Mouse (Mus musculus): Measurements from ENCODE around the gene Pabpn1l. TPM values are rescaled to one million over a fixed set of nuclear protein-coding genes. Genes with fewer than 3 reads are reported as not detected.

The Pabpn1l gene
- total and polyA plus RNA-seq, 3 experiments, result 0.11 TPM; not detected in 2

DNA sequence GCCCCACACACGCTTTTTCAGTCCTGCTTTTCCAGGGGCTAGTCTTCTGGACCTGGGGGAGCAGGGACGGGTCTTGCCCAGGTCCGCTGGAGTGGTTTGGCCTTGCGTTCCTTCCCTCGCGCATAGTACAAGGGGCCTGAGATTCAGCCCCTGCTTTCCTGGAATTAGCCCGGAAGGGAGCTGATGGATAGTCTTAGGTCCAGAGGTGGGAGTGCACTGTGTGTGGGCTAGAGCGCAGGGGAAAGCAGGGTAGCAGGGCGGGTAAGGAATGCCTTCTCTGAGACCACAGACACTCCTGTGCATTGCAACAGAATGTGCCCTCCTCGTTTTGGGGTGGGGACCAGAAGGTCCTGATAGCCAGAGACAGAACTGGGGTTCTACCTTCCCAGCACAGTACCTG is 45.4 kb downstream of the Pabpn1l start:
- H3K4me1 ChIP-seq (ENCODE audit: insufficient read depth, low read depth, low read length), result peaks cover 57% of the 10 kb centered on the region
- H3K36me3 ChIP-seq (replicated peaks), result peaks cover 42% of the 10 kb centered on the region
- ATAC-seq (ENCODE audit: extremely low read depth, insufficient number of reproducible peaks, low FRiP score, poor library complexity, severe bottlenecking) (no peak), DNase-seq (ENCODE audit: low spot score) (no peak)
- no peaks in the 10 kb centered on the region for H3K9me3 ChIP-seq (replicated peaks)
- H3K27me3 ChIP-seq (ENCODE audit: insufficient read depth, low read length), result peaks cover 21% of the 10 kb centered on the region
- TF ChIP-seq GATA1 (IDR thresholded peaks at IDR 0.05; ENCODE audit: borderline replicate concordance, low read length) (no peak), GATA2 (IDR thresholded peaks at IDR 0.05; ENCODE audit: borderline replicate concordance, low read depth, low read length) (no peak), POLR2AphosphoS5 (IDR thresholded peaks at IDR 0.05; ENCODE audit: insufficient replicate concordance, low read depth, low read length) (no peak), TAL1 (conservative IDR thresholded peaks at IDR 0.05; ENCODE audit: low read depth, low read length) (no peak), CTCF (IDR thresholded peaks at IDR 0.05; ENCODE audit: low read depth, low read length) (no peak)
- peak overlapping the region; percentile 87; the same call in 1 of the 2 replicates for H3K4me3 ChIP-seq (ENCODE audit: low read depth, low read length)

DNA sequence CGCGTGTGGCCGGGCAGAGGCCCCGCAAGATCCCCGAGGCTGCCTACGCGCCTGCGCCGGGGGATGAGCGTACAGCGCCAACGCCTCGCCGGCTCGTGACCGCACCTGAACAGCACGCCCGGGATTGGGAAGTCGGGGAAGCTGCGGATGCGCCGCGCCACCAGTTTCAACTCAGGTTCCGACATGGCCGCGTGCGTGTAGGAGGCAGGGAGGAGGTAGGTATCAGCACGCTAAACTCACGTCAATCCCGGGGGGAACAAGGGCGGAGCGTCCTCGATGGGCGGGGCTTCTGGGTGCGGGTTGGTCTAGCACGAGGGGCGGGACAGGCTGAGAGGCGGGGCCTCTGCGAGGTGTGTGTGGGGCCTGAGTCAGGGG is 45.9 kb downstream of the Pabpn1l start, which contains the start of gene Aprt:
Gene Aprt, minus strand, starts transcription at position 262 of the 375 bp plus-strand sequence.
- peak within 1 kb of the TSS; percentile 87 for H3K4me3 ChIP-seq (ENCODE audit: low read depth, low read length)
- H3K27me3 ChIP-seq (ENCODE audit: insufficient read depth, low read length), result peaks cover 19% of the 10 kb centered on the region
- TF ChIP-seq GATA1 (IDR thresholded peaks at IDR 0.05; ENCODE audit: borderline replicate concordance, low read length) (no peak), TAL1 (conservative IDR thresholded peaks at IDR 0.05; ENCODE audit: low read depth, low read length) (no peak), POLR2AphosphoS5 (IDR thresholded peaks at IDR 0.05; ENCODE audit: insufficient replicate concordance, low read depth, low read length) (no peak), GATA2 (IDR thresholded peaks at IDR 0.05; ENCODE audit: borderline replicate concordance, low read depth, low read length) (no peak), CTCF (IDR thresholded peaks at IDR 0.05; ENCODE audit: low read depth, low read length) (no peak)
- no peaks in the 10 kb centered on the region for H3K9me3 ChIP-seq (replicated peaks)
- ATAC-seq (ENCODE audit: extremely low read depth, insufficient number of reproducible peaks, low FRiP score, poor library complexity, severe bottlenecking) (peak; percentile 76), DNase-seq (ENCODE audit: low spot score) (peak; percentile 92)
- H3K36me3 ChIP-seq (replicated peaks), result peaks cover 47% of the 10 kb centered on the region
- peaks cover 62% of the 10 kb centered on the region for H3K4me1 ChIP-seq (ENCODE audit: insufficient read depth, low read depth, low read length)

DNA sequence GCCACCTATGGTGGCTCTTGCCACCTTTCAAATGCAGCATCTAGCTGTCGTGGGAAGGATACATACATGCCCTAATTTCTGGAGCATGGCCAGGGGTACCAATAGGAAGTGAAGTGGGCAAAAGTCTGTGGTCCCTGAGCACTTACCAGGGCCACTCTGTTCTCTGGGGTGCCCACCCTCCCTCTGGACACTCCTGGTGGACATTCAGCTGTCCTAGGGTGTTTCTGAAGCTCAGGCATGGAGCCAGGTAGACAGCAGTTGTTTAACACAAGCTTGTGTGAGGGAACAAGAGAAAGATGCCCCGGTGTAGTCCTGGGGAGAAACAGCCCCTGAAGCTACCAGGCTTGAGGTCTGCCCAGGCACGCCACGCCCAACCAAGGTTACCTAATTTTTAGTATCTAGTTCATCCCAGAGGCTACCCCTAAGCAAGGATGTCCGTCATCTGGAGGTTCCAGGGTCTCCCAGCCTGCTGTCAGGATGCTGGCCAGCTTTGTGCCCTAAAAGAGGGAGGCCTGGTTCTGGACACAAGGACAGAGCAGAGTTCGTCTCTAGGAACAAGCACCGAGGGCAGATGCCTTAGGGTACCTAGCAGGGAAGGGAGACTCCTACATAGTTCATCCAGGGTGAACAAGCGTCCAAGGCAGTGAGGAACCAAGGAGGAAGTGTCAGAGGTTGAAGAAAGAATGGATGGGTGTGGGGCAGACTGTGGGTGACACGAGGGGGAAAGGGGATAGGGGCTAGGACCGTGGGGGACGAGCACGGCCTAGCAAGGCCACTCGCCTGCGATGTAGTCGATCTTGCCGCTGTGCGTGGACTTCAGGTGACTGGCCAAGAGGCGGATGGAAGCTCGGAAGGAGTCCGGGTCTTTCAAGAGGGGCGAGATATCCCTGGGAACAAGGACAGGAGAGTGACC is 46.5 kb downstream of the Pabpn1l start:
- peak overlapping the region; percentile 87 for H3K4me3 ChIP-seq (ENCODE audit: low read depth, low read length)
- H3K27me3 ChIP-seq (ENCODE audit: insufficient read depth, low read length), result peaks cover 15% of the 10 kb centered on the region
- peak; percentile 61 for DNase-seq (ENCODE audit: low spot score)
- H3K9me3 ChIP-seq (replicated peaks), result no peaks in the 10 kb centered on the region
- H3K36me3 ChIP-seq (replicated peaks), result peaks cover 53% of the 10 kb centered on the region
- ATAC-seq (ENCODE audit: extremely low read depth, insufficient number of reproducible peaks, low FRiP score, poor library complexity, severe bottlenecking), result no peak
- 0 out of 2 replicates have a peak, but pooled peaks have one; percentile 27 for TF ChIP-seq POLR2AphosphoS5 (IDR thresholded peaks at IDR 0.05; ENCODE audit: insufficient replicate concordance, low read depth, low read length)
- no peak for TF ChIP-seq TAL1 (conservative IDR thresholded peaks at IDR 0.05; ENCODE audit: low read depth, low read length)
- peaks cover 69% of the 10 kb centered on the region for H3K4me1 ChIP-seq (ENCODE audit: insufficient read depth, low read depth, low read length)

DNA sequence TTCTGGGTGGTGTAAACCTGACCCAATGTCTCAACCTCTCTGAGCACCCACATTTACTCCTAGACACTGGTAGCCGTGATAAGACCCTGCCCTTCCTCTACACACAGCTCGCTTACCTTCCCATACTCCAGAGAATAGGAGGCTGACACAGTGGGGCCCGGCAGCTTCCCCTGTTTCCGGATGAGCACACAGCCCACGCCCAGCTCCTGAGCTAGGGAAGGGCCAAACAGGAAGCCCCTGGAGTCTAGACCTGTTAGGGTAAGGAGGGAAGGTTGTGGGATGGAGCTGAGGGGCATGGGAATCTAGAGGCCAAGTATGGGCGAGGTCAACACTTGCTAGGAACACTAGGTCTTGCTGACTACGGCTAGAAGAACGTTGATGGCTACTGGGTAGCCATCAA is 47.3 kb downstream of the Pabpn1l start:
- peak; percentile 31 for DNase-seq (ENCODE audit: low spot score)
- ATAC-seq (ENCODE audit: extremely low read depth, insufficient number of reproducible peaks, low FRiP score, poor library complexity, severe bottlenecking), result peak; percentile 29
- H3K9me3 ChIP-seq (replicated peaks), result no peaks in the 10 kb centered on the region
- TF ChIP-seq GATA1 (IDR thresholded peaks at IDR 0.05; ENCODE audit: borderline replicate concordance, low read length) (no peak), TAL1 (conservative IDR thresholded peaks at IDR 0.05; ENCODE audit: low read depth, low read length) (no peak), POLR2AphosphoS5 (IDR thresholded peaks at IDR 0.05; ENCODE audit: insufficient replicate concordance, low read depth, low read length) (no peak), CTCF (IDR thresholded peaks at IDR 0.05; ENCODE audit: low read depth, low read length) (no peak), GATA2 (IDR thresholded peaks at IDR 0.05; ENCODE audit: borderline replicate concordance, low read depth, low read length) (no peak)
- H3K4me1 ChIP-seq (ENCODE audit: insufficient read depth, low read depth, low read length), result peaks cover 73% of the 10 kb centered on the region
- H3K27me3 ChIP-seq (ENCODE audit: insufficient read depth, low read length), result peaks cover 9% of the 10 kb centered on the region
- H3K4me3 ChIP-seq (ENCODE audit: low read depth, low read length), result peak overlapping the region; percentile 87
- peaks cover 60% of the 10 kb centered on the region for H3K36me3 ChIP-seq (replicated peaks)

DNA sequence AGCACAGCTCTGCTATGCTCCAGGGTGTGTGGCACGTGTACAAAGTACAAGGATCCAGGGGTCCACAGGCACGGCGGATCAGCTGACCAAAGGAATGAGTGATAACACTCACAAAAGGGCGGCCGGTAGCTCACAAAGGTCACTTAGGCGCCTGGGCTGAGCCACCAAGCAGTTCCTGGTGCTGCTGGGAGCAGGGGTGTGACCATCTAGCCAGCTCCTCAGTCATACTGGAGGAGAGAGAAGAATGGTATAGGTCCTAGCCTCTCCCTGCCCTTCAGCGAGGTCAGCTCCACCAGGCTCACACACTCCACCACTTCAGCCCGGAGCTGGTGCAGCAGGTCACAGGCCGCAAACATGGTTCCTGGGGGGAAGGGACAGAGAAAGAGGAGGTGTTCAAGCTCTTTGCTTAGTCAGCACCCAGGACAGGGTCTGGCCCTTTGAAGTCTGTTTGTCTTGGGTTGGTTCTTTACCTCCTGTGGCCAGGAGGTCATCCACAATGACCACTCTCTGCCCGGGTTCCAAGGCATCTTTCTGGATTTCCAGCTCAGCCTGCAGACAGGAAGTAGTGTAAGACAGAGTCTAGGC is 47.8 kb downstream of the Pabpn1l start:
- peak overlapping the region; percentile 87; the same call in 1 of the 2 replicates for H3K4me3 ChIP-seq (ENCODE audit: low read depth, low read length)
- no peak for DNase-seq (ENCODE audit: low spot score)
- H3K4me1 ChIP-seq (ENCODE audit: insufficient read depth, low read depth, low read length), result peaks cover 78% of the 10 kb centered on the region
- TF ChIP-seq POLR2AphosphoS5 (IDR thresholded peaks at IDR 0.05; ENCODE audit: insufficient replicate concordance, low read depth, low read length), result no peak
- no peak for TF ChIP-seq TAL1 (conservative IDR thresholded peaks at IDR 0.05; ENCODE audit: low read depth, low read length)
- TF ChIP-seq GATA2 (IDR thresholded peaks at IDR 0.05; ENCODE audit: borderline replicate concordance, low read depth, low read length), result no peak
- TF ChIP-seq CTCF (IDR thresholded peaks at IDR 0.05; ENCODE audit: low read depth, low read length), result no peak
- TF ChIP-seq GATA1 (IDR thresholded peaks at IDR 0.05; ENCODE audit: borderline replicate concordance, low read length), result no peak
- no peaks in the 10 kb centered on the region for H3K9me3 ChIP-seq (replicated peaks)
- no peak for ATAC-seq (ENCODE audit: extremely low read depth, insufficient number of reproducible peaks, low FRiP score, poor library complexity, severe bottlenecking)
- H3K36me3 ChIP-seq (replicated peaks), result peaks cover 66% of the 10 kb centered on the region
- H3K27me3 ChIP-seq (ENCODE audit: insufficient read depth, low read length), result peaks cover 7% of the 10 kb centered on the region; the same call in 1 of the 2 replicates

DNA sequence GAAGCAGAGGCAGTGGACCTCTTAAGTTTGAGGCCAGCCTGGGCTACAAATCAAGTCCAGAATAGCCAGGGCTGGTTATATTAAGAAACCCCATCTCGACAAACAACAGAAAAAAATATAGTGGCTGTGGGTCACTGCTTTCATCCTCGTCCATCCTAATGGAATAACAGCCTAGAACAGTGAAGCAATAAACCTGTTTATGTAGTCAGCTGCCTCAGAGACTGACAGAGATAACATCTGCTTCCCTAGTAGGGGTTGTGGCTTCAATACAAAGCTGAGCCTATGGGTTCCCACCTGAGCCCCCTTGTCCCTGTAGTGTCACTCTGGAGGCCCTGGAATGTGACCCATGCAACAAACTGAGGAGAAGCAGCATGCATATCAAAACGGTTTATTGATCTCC is 48.3 kb downstream of the Pabpn1l start:
- peak overlapping the region; percentile 87; the same call in 1 of the 2 replicates for H3K4me3 ChIP-seq (ENCODE audit: low read depth, low read length)
- peaks cover 83% of the 10 kb centered on the region for H3K4me1 ChIP-seq (ENCODE audit: insufficient read depth, low read depth, low read length)
- no peak for DNase-seq (ENCODE audit: low spot score)
- H3K36me3 ChIP-seq (replicated peaks), result peaks cover 71% of the 10 kb centered on the region
- TF ChIP-seq POLR2AphosphoS5 (IDR thresholded peaks at IDR 0.05; ENCODE audit: insufficient replicate concordance, low read depth, low read length) (no peak; the same call in 1 of the 2 replicates), GATA1 (IDR thresholded peaks at IDR 0.05; ENCODE audit: borderline replicate concordance, low read length) (no peak), CTCF (IDR thresholded peaks at IDR 0.05; ENCODE audit: low read depth, low read length) (no peak), GATA2 (IDR thresholded peaks at IDR 0.05; ENCODE audit: borderline replicate concordance, low read depth, low read length) (no peak)
- no peak for ATAC-seq (ENCODE audit: extremely low read depth, insufficient number of reproducible peaks, low FRiP score, poor library complexity, severe bottlenecking)
- H3K27me3 ChIP-seq (ENCODE audit: insufficient read depth, low read length), result peaks cover 6% of the 10 kb centered on the region; the same call in 1 of the 2 replicates
- H3K9me3 ChIP-seq (replicated peaks), result no peaks in the 10 kb centered on the region
